Mouse (Mus musculus): ENCODE measurements around the gene Dennd5b.
"Not testable (repeated sequence)": the region's sequence is repeated elsewhere in the genome, so short reads cannot be mapped to it uniquely, and the experiment has no call there.

Dennd5b gene

GRCm38 (mm10) chr6:149101076-149101942 is at the start of gene Dennd5b:
Gene Dennd5b (minus strand): TSS chr6:149101680.
- peak; percentile 85 to 94 for DNase-seq

- DNase-seq: peak; percentile 48 to 79
Measured at GRCm38 (mm10) chr6:149148436-149149229, 47.2 kb upstream of the Dennd5b start.

GRCm38 (mm10) chr6:149145143-149145542 is 43.7 kb upstream of the Dennd5b start:
- peak; percentile 46 for DNase-seq

GRCm38 (mm10) chr6:149141393-149142173 is 40.1 kb upstream of the Dennd5b start:
- peak; percentile 88 to 90 for DNase-seq

GRCm38 (mm10) chr6:149139471-149139870 is 38.0 kb upstream of the Dennd5b start, which contains the start of gene Etfbkmt:
Gene Etfbkmt (plus strand): TSS chr6:149139849.
- DNase-seq: no peak

GRCm38 (mm10) chr6:149139011-149139410 is 37.5 kb upstream of the Dennd5b start:
- DNase-seq: no peak

GRCm38 (mm10) chr6:149137936-149138335 is 36.5 kb upstream of the Dennd5b start:
- no peak for DNase-seq

- no peak for DNase-seq
Measured at GRCm38 (mm10) chr6:149135631-149136030, 34.2 kb upstream of the Dennd5b start.

GRCm38 (mm10) chr6:149134391-149135150 is 33.1 kb upstream of the Dennd5b start:
- DNase-seq: no peak

GRCm38 (mm10) chr6:149132311-149133077 is 31.0 kb upstream of the Dennd5b start:
- DNase-seq: peak; percentile 68 to 69

GRCm38 (mm10) chr6:149131111-149131510 is 29.6 kb upstream of the Dennd5b start:
- no peak for DNase-seq

- not testable (repeated sequence) for DNase-seq
Measured at GRCm38 (mm10) chr6:149129870-149130269, 28.4 kb upstream of the Dennd5b start, which contains the start of gene Gm10203. Gene Gm10203 (plus strand): TSS chr6:149130170.

- peak; percentile 55 to 80 for DNase-seq
Measured at GRCm38 (mm10) chr6:149126675-149127074, 25.2 kb upstream of the Dennd5b start.

- no peak for DNase-seq
Measured at GRCm38 (mm10) chr6:149123042-149123441, 21.6 kb upstream of the Dennd5b start.

GRCm38 (mm10) chr6:149119853-149120252 is 18.4 kb upstream of the Dennd5b start:
- peak; percentile 75 to 81 for DNase-seq

GRCm38 (mm10) chr6:149118935-149119334 is 17.5 kb upstream of the Dennd5b start:
- peak; percentile 67 to 75 for DNase-seq

- peak; percentile 31 to 55 for DNase-seq
Measured at GRCm38 (mm10) chr6:149116992-149117391, 15.5 kb upstream of the Dennd5b start.

GRCm38 (mm10) chr6:149108909-149109308 is 7.4 kb upstream of the Dennd5b start:
- no peak for DNase-seq

- no peak for DNase-seq
Measured at GRCm38 (mm10) chr6:149107615-149108014, 6.1 kb upstream of the Dennd5b start.

- no peak for DNase-seq
Measured at GRCm38 (mm10) chr6:149103451-149103850, 2.0 kb upstream of the Dennd5b start.

- no peak for DNase-seq
Measured at GRCm38 (mm10) chr6:149101943-149102243, 413 bp upstream of the Dennd5b start.

Data from kidney, postnatal 36 days (tissue).